Mouse (Mus musculus) cerebellum, adult 2 months (tissue): ENCODE measurements around the gene Rgsl1. TPM values are rescaled to one million over a fixed set of nuclear protein-coding genes. Genes with fewer than 3 reads are reported as not detected.
A peak's percentile ranks its signal among the peaks of the same experiment; 100 is the strongest.

ENCODE experiments used
- DNase-seq, 2 experiments: peaks; one replicate each; pipeline ENCODE4 v3.0.0; 2021
- H3K27ac ChIP-seq: fragments of 200-500 bp; 2 replicates; pipeline ENCODE4 v1.5.1; 2012; ENCODE audit warnings: low read length, control low read depth, inconsistent platforms; ENCODE audit not compliant: insufficient read depth
- H3K27me3 ChIP-seq: fragments of 200-500 bp; 2 replicates; pipeline ENCODE4 v1.6.1; 2012; ENCODE audit warnings: inconsistent platforms, mild to moderate bottlenecking, low read length, moderate library complexity; ENCODE audit not compliant: control insufficient read depth, insufficient read depth
- H3K4me1 ChIP-seq: fragments of 200-500 bp; 2 replicates; pipeline ENCODE4 v1.6.1; 2011; ENCODE audit warnings: low read length; ENCODE audit not compliant: control insufficient read depth, insufficient read depth
- H3K4me3 ChIP-seq: fragments of 200-500 bp; replicated peaks from 2 replicates; pipeline ENCODE3; 2011; ENCODE audit warnings: mild to moderate bottlenecking, low read depth, low read length, control low read depth; ENCODE audit not compliant: insufficient read depth
- CTCF ChIP-seq: fragments of 200-500 bp; IDR thresholded peaks from 2 replicates; pipeline ENCODE4 v1.5.1; 2011; ENCODE audit warnings: low read depth, mild to moderate bottlenecking, control low read depth, low read length, moderate library complexity, borderline replicate concordance; ENCODE audit not compliant: insufficient read depth
- POLR2A ChIP-seq: fragments of 200-500 bp; IDR thresholded peaks from 2 replicates; pipeline ENCODE4 v1.6.1; 2011; ENCODE audit warnings: low read length, control low read depth, borderline replicate concordance; ENCODE audit not compliant: insufficient read depth
- WGBS: fragments of 180-500 bp; shearing (Covaris S2); methylation state at CpG from one replicate; pipeline ENCODE4 v1.1.7; 2018; 5-methylcytosine and 5-hydroxymethylcytosine counted together
- polyA plus RNA-seq: library from polyadenylated mRNA; depleted of rRNA; stranded (reverse); fragments of >200 nt; gene quantifications from 2 replicates; pipeline ENCODE4 v1.2.3, GENCODE M21; 2012

The Rgsl1 gene
- polyA plus RNA-seq, 1 experiment, result 0.70 TPM

GRCm38 (mm10) chr1:153846867-153847266 is 2.9 kb upstream of the Rgsl1 start:
- no peak for TF ChIP-seq POLR2A
- TF ChIP-seq CTCF, result peak; percentile 21; the same call in 1 of the 2 replicates
- Histone ChIP-seq H3K4me1 (no peaks in the 10 kb centered on the region), H3K27ac (no peak overlapping the region), H3K27me3 (no peaks in the 10 kb centered on the region), H3K4me3 (no peak overlapping the region)
- DNase-seq, result no peak
- 27% methylated on average over 6 of the region's 6 CpGs for WGBS

- Histone ChIP-seq H3K27ac (no peak overlapping the region), H3K4me3 (no peak overlapping the region), H3K4me1 (no peaks in the 10 kb centered on the region), H3K27me3 (no peaks in the 10 kb centered on the region)
- WGBS, result 89% methylated on average over 7 of the region's 7 CpGs
- TF ChIP-seq CTCF, result no peak
- TF ChIP-seq POLR2A, result no peak
- DNase-seq, result no peak
Observed at GRCm38 (mm10) chr1:153846420-153846819, 2.5 kb upstream of the Rgsl1 start.

- DNase-seq, result no peak
- H3K4me3 ChIP-seq, result no peak overlapping the region
- H3K27me3 ChIP-seq, result no peaks in the 10 kb centered on the region
- TF ChIP-seq CTCF (no peak), POLR2A (no peak)
- H3K4me1 ChIP-seq, result no peaks in the 10 kb centered on the region
- WGBS, result 82% methylated on average over 11 of the region's 11 CpGs
- no peak overlapping the region for H3K27ac ChIP-seq
Observed at GRCm38 (mm10) chr1:153842121-153842740, 1.7 kb downstream of the Rgsl1 start.

- Histone ChIP-seq H3K27ac (no peak overlapping the region), H3K27me3 (no peaks in the 10 kb centered on the region), H3K4me3 (no peak overlapping the region), H3K4me1 (no peaks in the 10 kb centered on the region)
- WGBS, result 91% methylated on average over 4 of the region's 4 CpGs
- no peak for DNase-seq
- no peak for TF ChIP-seq CTCF
- no peak for TF ChIP-seq POLR2A
Observed at GRCm38 (mm10) chr1:153836036-153836435, 7.9 kb downstream of the Rgsl1 start.

GRCm38 (mm10) chr1:153830746-153831145 is 13.2 kb downstream of the Rgsl1 start:
- no peak overlapping the region for H3K4me3 ChIP-seq
- no peaks in the 10 kb centered on the region for H3K4me1 ChIP-seq
- DNase-seq, result no peak
- H3K27ac ChIP-seq, result no peak overlapping the region
- 74% methylated on average over 4 of the region's 4 CpGs for WGBS
- no peak for TF ChIP-seq POLR2A
- no peak for TF ChIP-seq CTCF
- no peaks in the 10 kb centered on the region for H3K27me3 ChIP-seq

GRCm38 (mm10) chr1:153820216-153820615 is 23.7 kb downstream of the Rgsl1 start:
- Histone ChIP-seq H3K4me1 (no peaks in the 10 kb centered on the region), H3K4me3 (no peak overlapping the region), H3K27ac (no peak overlapping the region), H3K27me3 (no peaks in the 10 kb centered on the region)
- TF ChIP-seq CTCF (no peak), POLR2A (no peak)
- WGBS, result 12% methylated on average over 3 of the region's 3 CpGs
- DNase-seq, result no peak

- H3K27me3 ChIP-seq, result no peaks in the 10 kb centered on the region
- DNase-seq, result no peak
- no peak overlapping the region for H3K4me3 ChIP-seq
- TF ChIP-seq POLR2A (no peak), CTCF (no peak)
- WGBS, result 51% methylated on average over 2 of the region's 2 CpGs
- no peaks in the 10 kb centered on the region for H3K4me1 ChIP-seq
- H3K27ac ChIP-seq, result no peak overlapping the region
Observed at GRCm38 (mm10) chr1:153814278-153814677, 29.7 kb downstream of the Rgsl1 start.

GRCm38 (mm10) chr1:153807390-153807993 is 36.5 kb downstream of the Rgsl1 start:
- peak; percentile 38; the same call in 1 of the 2 replicates for TF ChIP-seq CTCF
- TF ChIP-seq POLR2A, result no peak
- no peak overlapping the region for H3K27ac ChIP-seq
- no peaks in the 10 kb centered on the region for H3K27me3 ChIP-seq
- H3K4me3 ChIP-seq, result no peak overlapping the region
- DNase-seq, result peak; percentile 18 to 24
- 57% methylated on average over 13 of the region's 13 CpGs for WGBS
- H3K4me1 ChIP-seq, result no peaks in the 10 kb centered on the region
